Mouse (Mus musculus) lung, postnatal 0 days (tissue): Measurements from ENCODE around the gene Adcy9.

Experiments used
- CTCF ChIP-seq: IDR thresholded peaks from 2 replicates; pipeline ENCODE4 v1.5.1; 2016; ENCODE audit warnings: antibody characterized with exemption, mild to moderate bottlenecking
- EP300 ChIP-seq: IDR thresholded peaks from 2 replicates; pipeline ENCODE4 v1.6.1; 2016; ENCODE audit warnings: antibody characterized with exemption, mild to moderate bottlenecking, control low read depth

DNA sequence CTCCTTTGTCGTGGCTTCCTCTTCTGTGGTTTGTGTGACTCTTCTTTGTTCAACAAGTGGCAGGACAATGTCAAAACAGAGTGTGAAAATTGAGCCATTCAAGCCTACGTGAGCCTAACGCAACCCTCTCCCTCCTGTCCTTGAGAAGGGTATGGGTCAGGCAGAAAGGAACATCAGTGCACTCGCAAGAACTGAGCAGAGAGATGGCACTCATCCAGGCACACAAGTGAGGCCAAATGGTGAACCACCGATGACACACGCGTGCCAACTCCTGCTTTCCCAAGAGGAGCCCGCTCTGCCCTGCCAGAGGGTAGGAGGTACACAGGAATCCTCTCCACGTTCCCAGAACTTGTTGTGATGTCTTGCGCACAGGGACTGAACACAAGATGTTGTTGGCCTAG is 50.2 kb downstream of the Adcy9 start:
- no peak for TF ChIP-seq CTCF
- TF ChIP-seq EP300, result no peak
